Mouse (Mus musculus) hindbrain, embryonic 10.5 days (tissue): Measurements from ENCODE around the gene Rpl28. TPM values are rescaled to one million over a fixed set of nuclear protein-coding genes. Genes with fewer than 3 reads are reported as not detected.

Experiments used
- DNase-seq: peaks from one replicate; pipeline ENCODE4 v3.0.0-alpha.2; 2017; ENCODE audit warnings: low spot score
- H3K27ac ChIP-seq: fragments of 300-500 bp; sonication (generic); 2 replicates; pipeline ENCODE4 v1.5.1; 2016; ENCODE audit warnings: mild to moderate bottlenecking, moderate library complexity
- H3K27me3 ChIP-seq: fragments of 300-500 bp; sonication (generic); 2 replicates; pipeline ENCODE4 v1.6.1; 2016; ENCODE audit warnings: mild to moderate bottlenecking; ENCODE audit not compliant: poor library complexity, insufficient read depth, severe bottlenecking
- H3K36me3 ChIP-seq: fragments of 300-500 bp; sonication (generic); 2 replicates; pipeline ENCODE4 v1.6.1; 2016; ENCODE audit warnings: mild to moderate bottlenecking, moderate library complexity
- H3K4me1 ChIP-seq: fragments of 300-500 bp; sonication (generic); replicated peaks from 2 replicates; pipeline ENCODE4 v1.6.1; 2016; ENCODE audit warnings: mild to moderate bottlenecking
- H3K4me3 ChIP-seq: fragments of 300-500 bp; sonication (generic); 2 replicates; pipeline ENCODE4 v1.5.1; 2016; ENCODE audit warnings: mild to moderate bottlenecking, moderate library complexity
- H3K9me3 ChIP-seq: fragments of 300-500 bp; sonication (generic); 2 replicates; pipeline ENCODE4 v1.6.1; 2016; ENCODE audit warnings: mild to moderate bottlenecking, moderate library complexity
- WGBS: fragments of 180-500 bp; shearing (Covaris S2); methylation state at CpG from one replicate; pipeline ENCODE4 v1.1.7; 2016; 5-methylcytosine and 5-hydroxymethylcytosine counted together
- polyA plus RNA-seq: library from polyadenylated mRNA; unstranded; fragments of >200 nt; fragmentation: Nextera tagmentation; extraction: Ambion mirVana; gene quantifications from 2 replicates; pipeline ENCODE4 v1.2.1, GENCODE M21; 2016

Rpl28 gene
- polyA plus RNA-seq, result 378 and 382 TPM in 2 replicates

DNA sequence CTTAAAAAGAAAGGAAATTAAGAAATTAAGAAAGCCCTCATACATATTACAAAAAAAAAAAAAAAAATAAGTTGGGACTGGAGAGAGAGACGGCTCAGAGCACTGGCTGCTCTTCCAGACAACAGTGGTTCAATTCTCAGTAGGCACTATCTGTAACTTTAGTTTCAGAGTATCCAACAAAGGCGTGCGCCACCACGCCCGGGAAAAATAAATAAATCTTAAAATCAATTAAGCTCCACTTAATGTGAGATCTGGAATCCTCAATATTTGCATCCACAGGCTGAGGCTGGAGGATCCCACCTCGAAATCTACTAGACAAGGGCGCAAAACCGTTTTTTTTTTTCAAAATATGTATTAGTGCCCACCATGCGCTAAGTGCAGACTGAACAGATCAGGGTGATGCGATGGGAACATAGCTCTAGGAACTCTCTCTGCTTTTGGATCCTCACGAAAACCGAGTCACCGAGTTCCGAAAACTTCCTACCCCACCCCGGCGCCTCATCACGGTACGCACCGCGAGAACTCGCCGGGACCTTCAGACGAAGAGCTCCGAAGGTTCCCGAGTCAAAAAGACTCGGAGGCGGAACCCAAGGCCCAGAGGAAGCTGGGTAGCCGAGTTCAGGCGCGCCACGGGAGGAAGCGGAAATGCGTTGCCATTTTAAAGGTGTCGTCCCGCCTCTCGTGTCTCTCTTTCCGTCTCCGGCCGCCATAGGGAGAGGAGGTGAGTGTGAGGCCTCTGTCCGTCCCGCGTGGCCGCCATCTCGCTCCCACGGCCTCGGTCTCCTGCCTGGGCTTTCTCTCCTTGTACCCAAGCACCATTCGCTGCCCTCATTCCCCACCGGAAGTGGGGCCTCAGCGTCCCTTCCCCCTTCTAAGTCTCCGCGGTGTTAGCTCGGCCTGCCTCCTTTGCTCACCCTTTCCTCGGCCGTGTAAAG lies at the start of gene Rpl28:
Gene Rpl28 (plus strand): TSS at position 597 of the 935 bp plus-strand sequence.
- peak within 1 kb of the TSS; percentile 97 for H3K27ac ChIP-seq
- peak within 1 kb of the TSS; percentile 96 for H3K4me3 ChIP-seq
- 2% methylated on average over 54 of the region's 54 CpGs for WGBS
- peaks cover 40% of the 10 kb centered on the region for H3K36me3 ChIP-seq
- peak; percentile 97 for DNase-seq
- peaks cover 27% of the 10 kb centered on the region for H3K4me1 ChIP-seq
- no peaks in the 10 kb centered on the region for H3K9me3 ChIP-seq
- H3K27me3 ChIP-seq, result peaks cover 32% of the 10 kb centered on the region

DNA sequence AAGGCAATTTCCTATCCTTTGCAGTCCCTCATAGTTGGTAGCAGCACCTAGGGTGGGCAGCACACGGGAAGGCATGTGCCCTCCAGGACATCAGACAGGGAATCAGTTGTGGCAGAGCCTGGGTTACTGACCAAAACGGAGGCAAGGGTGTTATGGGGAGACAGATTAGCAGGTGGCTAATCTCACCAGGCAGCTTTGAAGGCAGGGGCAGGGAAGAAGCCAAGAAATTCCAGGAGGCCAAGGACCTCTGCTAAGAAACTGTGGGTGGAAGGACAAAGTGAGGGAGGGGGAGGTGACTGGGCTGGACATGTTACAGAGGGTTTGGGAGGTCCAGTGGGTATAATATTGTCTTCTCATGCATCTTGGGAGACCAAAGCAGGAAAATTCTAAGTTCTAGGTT lies 49.3 kb upstream of the Rpl28 start:
- H3K4me1 ChIP-seq, result peaks cover 55% of the 10 kb centered on the region
- WGBS, result 77% methylated on average over 2 of the region's 2 CpGs
- H3K36me3 ChIP-seq, result peaks cover 53% of the 10 kb centered on the region
- 0 out of 2 replicates have a peak overlapping the region, but pooled peaks have one; percentile 79 for H3K4me3 ChIP-seq
- no peaks in the 10 kb centered on the region for H3K9me3 ChIP-seq
- no peaks in the 10 kb centered on the region for H3K27me3 ChIP-seq
- H3K27ac ChIP-seq, result 0 out of 2 replicates have a peak overlapping the region, but pooled peaks have one; percentile 97
- no peak for DNase-seq

DNA sequence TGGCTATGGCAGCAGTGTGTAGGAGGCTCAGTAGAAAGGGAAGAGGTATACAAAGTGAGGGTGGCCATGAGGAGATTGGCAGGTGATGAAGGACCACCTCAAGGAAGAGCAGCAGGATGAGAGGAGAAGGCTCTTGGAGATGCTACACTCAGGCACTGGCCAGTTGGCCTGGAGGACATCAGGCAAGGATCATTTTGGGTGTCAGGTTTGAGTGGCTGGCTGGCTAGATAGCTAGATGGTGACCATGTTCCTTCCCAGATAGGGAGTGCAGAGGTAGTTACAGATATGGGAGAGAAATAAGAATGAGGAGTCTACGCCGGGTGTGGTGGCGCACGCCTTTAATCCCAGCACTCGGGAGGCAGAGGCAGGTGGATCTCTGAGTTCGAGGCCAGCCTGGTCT lies 47.8 kb upstream of the Rpl28 start:
- H3K4me3 ChIP-seq, result no peak overlapping the region
- H3K36me3 ChIP-seq, result peaks cover 53% of the 10 kb centered on the region
- 90% methylated on average over 6 of the region's 6 CpGs for WGBS
- no peaks in the 10 kb centered on the region for H3K9me3 ChIP-seq
- DNase-seq, result no peak
- H3K4me1 ChIP-seq, result peaks cover 46% of the 10 kb centered on the region
- H3K27ac ChIP-seq, result no peak overlapping the region
- H3K27me3 ChIP-seq, result no peaks in the 10 kb centered on the region

GRCm38 (mm10) chr7:4746326-4746980 lies 46.2 kb upstream of the Rpl28 start:
- Histone ChIP-seq H3K4me1 (peaks cover 39% of the 10 kb centered on the region), H3K36me3 (peaks cover 53% of the 10 kb centered on the region), H3K4me3 (no peak overlapping the region), H3K27ac (0 out of 2 replicates have a peak overlapping the region, but pooled peaks have one; percentile 23), H3K9me3 (no peaks in the 10 kb centered on the region), H3K27me3 (0 out of 2 replicates have a peak, but pooled peaks cover 3% of the 10 kb centered on the region)
- DNase-seq, result no peak
- WGBS, result 79% methylated on average over 22 of the region's 22 CpGs

GRCm38 (mm10) chr7:4747156-4747899 lies 45.3 kb upstream of the Rpl28 start:
- Histone ChIP-seq H3K4me1 (peaks cover 39% of the 10 kb centered on the region), H3K9me3 (no peaks in the 10 kb centered on the region), H3K27ac (no peak overlapping the region), H3K36me3 (peaks cover 48% of the 10 kb centered on the region), H3K4me3 (no peak overlapping the region), H3K27me3 (0 out of 2 replicates have a peak, but pooled peaks cover 3% of the 10 kb centered on the region)
- DNase-seq, result no peak
- 73% methylated on average over 9 of the region's 9 CpGs for WGBS

- H3K9me3 ChIP-seq, result no peaks in the 10 kb centered on the region
- 80% methylated on average over 4 of the region's 4 CpGs for WGBS
- peaks cover 39% of the 10 kb centered on the region for H3K4me1 ChIP-seq
- no peak overlapping the region for H3K27ac ChIP-seq
- DNase-seq, result no peak
- no peak overlapping the region for H3K4me3 ChIP-seq
- H3K27me3 ChIP-seq, result 0 out of 2 replicates have a peak, but pooled peaks cover 3% of the 10 kb centered on the region
- peaks cover 38% of the 10 kb centered on the region for H3K36me3 ChIP-seq
These were observed 44.4 kb upstream of the Rpl28 start for GRCm38 (mm10) chr7:4748321-4748720.

GRCm38 (mm10) chr7:4749169-4749568 lies 43.5 kb upstream of the Rpl28 start:
- 94% methylated on average over 2 of the region's 2 CpGs for WGBS
- Histone ChIP-seq H3K36me3 (peaks cover 30% of the 10 kb centered on the region), H3K27me3 (peaks cover 10% of the 10 kb centered on the region), H3K4me3 (no peak overlapping the region), H3K27ac (no peak overlapping the region), H3K9me3 (no peaks in the 10 kb centered on the region), H3K4me1 (peaks cover 38% of the 10 kb centered on the region)
- no peak for DNase-seq

GRCm38 (mm10) chr7:4751971-4752820 lies 40.5 kb upstream of the Rpl28 start:
- Histone ChIP-seq H3K36me3 (no peaks in the 10 kb centered on the region), H3K27me3 (peaks cover 13% of the 10 kb centered on the region), H3K4me3 (peak overlapping the region; percentile 47), H3K4me1 (peaks cover 22% of the 10 kb centered on the region), H3K9me3 (no peaks in the 10 kb centered on the region), H3K27ac (peak overlapping the region; percentile 76)
- DNase-seq, result peak; percentile 69
- 2% methylated on average over 30 of the region's 30 CpGs for WGBS

DNA sequence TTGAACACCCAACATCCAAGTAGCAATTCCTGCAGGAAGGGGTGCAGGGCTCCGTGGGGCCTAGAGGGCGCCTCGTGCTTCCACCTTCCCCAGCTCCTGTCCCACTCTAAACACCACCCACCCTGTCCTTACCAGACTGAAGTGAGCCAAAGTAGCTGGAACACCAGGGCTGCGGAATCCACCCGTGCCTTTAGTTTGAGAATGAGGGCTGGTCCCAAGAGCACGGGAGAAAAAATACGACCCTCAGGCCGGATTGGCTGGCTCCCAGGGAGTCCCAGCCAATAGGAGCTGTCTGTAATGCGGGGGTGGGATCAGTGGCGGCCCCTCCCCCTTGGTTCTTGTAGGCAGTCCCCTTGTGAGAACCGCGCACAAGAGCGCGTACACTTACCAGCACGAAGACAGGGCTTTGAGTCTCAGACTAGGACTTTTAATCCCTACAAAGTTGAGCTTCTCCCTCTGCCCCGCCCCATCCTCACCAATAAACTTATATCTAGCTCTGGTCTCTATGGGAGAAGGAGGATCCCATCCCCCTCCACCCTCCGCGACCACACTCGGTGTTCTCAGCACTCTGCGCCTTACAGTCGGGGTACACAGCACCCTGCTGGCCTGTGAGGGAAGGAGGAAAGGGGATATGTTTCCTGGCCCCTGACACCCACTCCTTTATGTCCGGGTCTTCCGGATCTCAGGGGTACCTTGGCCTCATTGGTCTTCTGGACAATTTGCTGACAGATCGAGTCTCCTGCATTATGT lies 39.7 kb upstream of the Rpl28 start, which contains the start of gene Cox6b2:
Gene Cox6b2 (minus strand): TSS at position 274 of the 750 bp plus-strand sequence.
- H3K4me1 ChIP-seq, result peaks cover 22% of the 10 kb centered on the region
- H3K36me3 ChIP-seq, result no peaks in the 10 kb centered on the region
- H3K27ac ChIP-seq, result peak within 1 kb of the TSS; percentile 76
- H3K4me3 ChIP-seq, result peak within 1 kb of the TSS; percentile 47
- WGBS, result 5% methylated on average over 24 of the region's 24 CpGs
- H3K27me3 ChIP-seq, result peaks cover 14% of the 10 kb centered on the region
- peak; percentile 89 for DNase-seq
- peaks cover 2% of the 10 kb centered on the region; the same call in 1 of the 2 replicates for H3K9me3 ChIP-seq

DNA sequence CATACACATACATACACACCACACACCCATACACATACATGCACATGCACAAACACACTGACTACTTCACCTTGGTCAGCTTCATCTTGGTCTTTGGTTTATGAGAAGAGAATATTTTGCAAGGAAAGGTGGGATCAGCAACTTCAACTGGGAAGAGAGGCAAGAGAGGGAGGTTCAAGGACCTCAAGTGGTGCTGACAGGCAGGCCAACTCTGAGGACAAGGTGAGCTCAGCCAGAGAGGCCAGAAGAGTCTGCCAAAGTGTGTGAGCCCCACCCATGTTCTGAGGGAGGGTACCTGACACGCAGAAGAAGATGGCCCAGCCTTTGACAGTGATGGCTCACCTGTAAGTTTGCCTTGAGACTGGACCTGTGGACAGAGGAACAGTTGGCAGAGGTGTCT lies 33.0 kb upstream of the Rpl28 start:
- Histone ChIP-seq H3K27me3 (peaks cover 4% of the 10 kb centered on the region; the same call in 1 of the 2 replicates), H3K4me1 (peaks cover under 1% of the 10 kb centered on the region; the same call in 1 of the 2 replicates), H3K27ac (no peak overlapping the region), H3K9me3 (peaks cover 2% of the 10 kb centered on the region; the same call in 1 of the 2 replicates), H3K36me3 (no peaks in the 10 kb centered on the region), H3K4me3 (no peak overlapping the region)
- no peak for DNase-seq
- 58% methylated on average over 1 of the region's 1 CpGs for WGBS
